Mouse (Mus musculus): ENCODE data around the gene Pi16. TPM values are rescaled to one million over a fixed set of nuclear protein-coding genes. Genes with fewer than 3 reads are reported as not detected.

The Pi16 gene
- polyA plus RNA-seq, 1 experiment, result 4.3 TPM

GRCm38 (mm10) chr17:29313300-29313699 lies 4.2 kb upstream of the Pi16 start:
- no peak overlapping the region for H3K27ac ChIP-seq (ENCODE audit: control insufficient read depth, insufficient read depth, low read depth, low read length)
- no peaks in the 10 kb centered on the region for H3K36me3 ChIP-seq (ENCODE audit: control insufficient read depth, insufficient read depth, low read length)
- H3K27me3 ChIP-seq (ENCODE audit: control insufficient read depth, insufficient read depth, low read length), result no peaks in the 10 kb centered on the region
- H3K4me3 ChIP-seq (ENCODE audit: control insufficient read depth, low read depth, low read length), result no peak overlapping the region
- H3K4me1 ChIP-seq (ENCODE audit: control insufficient read depth, insufficient read depth, low read length), result no peaks in the 10 kb centered on the region
- TF ChIP-seq POLR2A (IDR thresholded peaks at IDR 0.05; ENCODE audit: control insufficient read depth, low read depth, low read length) (no peak), CTCF (IDR thresholded peaks at IDR 0.05; ENCODE audit: control insufficient read depth, insufficient read depth, insufficient replicate concordance, low read depth, low read length) (no peak)

- TF ChIP-seq CTCF (IDR thresholded peaks at IDR 0.05; ENCODE audit: control insufficient read depth, insufficient read depth, insufficient replicate concordance, low read depth, low read length), result no peak
- Histone ChIP-seq H3K27ac (ENCODE audit: control insufficient read depth, insufficient read depth, low read depth, low read length) (no peak overlapping the region), H3K36me3 (ENCODE audit: control insufficient read depth, insufficient read depth, low read length) (no peaks in the 10 kb centered on the region), H3K4me1 (ENCODE audit: control insufficient read depth, insufficient read depth, low read length) (peaks cover 9% of the 10 kb centered on the region), H3K27me3 (ENCODE audit: control insufficient read depth, insufficient read depth, low read length) (no peaks in the 10 kb centered on the region), H3K4me3 (ENCODE audit: control insufficient read depth, low read depth, low read length) (no peak overlapping the region)
Observed at GRCm38 (mm10) chr17:29315672-29316465, 1.6 kb upstream of the Pi16 start.

GRCm38 (mm10) chr17:29316891-29317290 lies 589 bp upstream of the Pi16 start:
- H3K27ac ChIP-seq (ENCODE audit: control insufficient read depth, insufficient read depth, low read depth, low read length), result no peak overlapping the region
- H3K27me3 ChIP-seq (ENCODE audit: control insufficient read depth, insufficient read depth, low read length), result no peaks in the 10 kb centered on the region
- TF ChIP-seq POLR2A (IDR thresholded peaks at IDR 0.05; ENCODE audit: control insufficient read depth, low read depth, low read length) (no peak), CTCF (IDR thresholded peaks at IDR 0.05; ENCODE audit: control insufficient read depth, insufficient read depth, insufficient replicate concordance, low read depth, low read length) (no peak)
- H3K36me3 ChIP-seq (ENCODE audit: control insufficient read depth, insufficient read depth, low read length), result no peaks in the 10 kb centered on the region
- peaks cover 17% of the 10 kb centered on the region for H3K4me1 ChIP-seq (ENCODE audit: control insufficient read depth, insufficient read depth, low read length)
- H3K4me3 ChIP-seq (ENCODE audit: control insufficient read depth, low read depth, low read length), result no peak overlapping the region

- Histone ChIP-seq H3K27ac (ENCODE audit: control insufficient read depth, insufficient read depth, low read depth, low read length) (no peak overlapping the region), H3K4me3 (ENCODE audit: control insufficient read depth, low read depth, low read length) (no peak overlapping the region), H3K4me1 (ENCODE audit: control insufficient read depth, insufficient read depth, low read length) (peaks cover 31% of the 10 kb centered on the region), H3K27me3 (ENCODE audit: control insufficient read depth, insufficient read depth, low read length) (no peaks in the 10 kb centered on the region), H3K36me3 (ENCODE audit: control insufficient read depth, insufficient read depth, low read length) (no peaks in the 10 kb centered on the region)
- TF ChIP-seq POLR2A (IDR thresholded peaks at IDR 0.05; ENCODE audit: control insufficient read depth, low read depth, low read length) (no peak), CTCF (IDR thresholded peaks at IDR 0.05; ENCODE audit: control insufficient read depth, insufficient read depth, insufficient replicate concordance, low read depth, low read length) (no peak)
Observed at GRCm38 (mm10) chr17:29318731-29319250, 1.3 kb downstream of the Pi16 start.

- no peaks in the 10 kb centered on the region for H3K36me3 ChIP-seq (ENCODE audit: control insufficient read depth, insufficient read depth, low read length)
- no peak overlapping the region for H3K4me3 ChIP-seq (ENCODE audit: control insufficient read depth, low read depth, low read length)
- H3K4me1 ChIP-seq (ENCODE audit: control insufficient read depth, insufficient read depth, low read length), result peaks cover 31% of the 10 kb centered on the region
- no peaks in the 10 kb centered on the region for H3K27me3 ChIP-seq (ENCODE audit: control insufficient read depth, insufficient read depth, low read length)
- H3K27ac ChIP-seq (ENCODE audit: control insufficient read depth, insufficient read depth, low read depth, low read length), result no peak overlapping the region
- no peak for TF ChIP-seq POLR2A (IDR thresholded peaks at IDR 0.05; ENCODE audit: control insufficient read depth, low read depth, low read length)
- no peak for TF ChIP-seq CTCF (IDR thresholded peaks at IDR 0.05; ENCODE audit: control insufficient read depth, insufficient read depth, insufficient replicate concordance, low read depth, low read length)
Observed at GRCm38 (mm10) chr17:29319476-29319875, 2.0 kb downstream of the Pi16 start.

- no peaks in the 10 kb centered on the region for H3K27me3 ChIP-seq (ENCODE audit: control insufficient read depth, insufficient read depth, low read length)
- H3K4me1 ChIP-seq (ENCODE audit: control insufficient read depth, insufficient read depth, low read length), result peaks cover 31% of the 10 kb centered on the region
Observed at GRCm38 (mm10) chr17:29319881-29320639, 2.6 kb downstream of the Pi16 start.

More at GRCm38 (mm10) chr17:29319881-29320639, 2.6 kb downstream of the Pi16 start:
- TF ChIP-seq POLR2A (IDR thresholded peaks at IDR 0.05; ENCODE audit: control insufficient read depth, low read depth, low read length), result no peak
- TF ChIP-seq CTCF (IDR thresholded peaks at IDR 0.05; ENCODE audit: control insufficient read depth, insufficient read depth, insufficient replicate concordance, low read depth, low read length), result no peak
- Histone ChIP-seq H3K36me3 (ENCODE audit: control insufficient read depth, insufficient read depth, low read length) (no peaks in the 10 kb centered on the region), H3K4me3 (ENCODE audit: control insufficient read depth, low read depth, low read length) (no peak overlapping the region), H3K27ac (ENCODE audit: control insufficient read depth, insufficient read depth, low read depth, low read length) (no peak overlapping the region)
